Mouse (Mus musculus): Measurements from ENCODE around the gene Aldh1l2.

Gene Aldh1l2

GRCm38 (mm10) chr10:83448582-83448981, 85.4 kb downstream of the Aldh1l2 start:
- DNase-seq: no peak

All from cerebellum, adult 9-11 months (tissue).